Mouse (Mus musculus) embryonic facial prominence, embryonic 11.5 days (tissue): ENCODE measurements around the gene Slc5a5. TPM values are rescaled to one million over a fixed set of nuclear protein-coding genes. Genes with fewer than 3 reads are reported as not detected.

Experiments
- ATAC-seq: fragments of 200-750 bp; cut with Nextera tagmentation; replicated peaks from 2 replicates; pipeline ENCODE4 v1.8.0; 2017; ENCODE audit warnings: low read depth; ENCODE audit not compliant: insufficient number of reproducible peaks, low FRiP score, low TSS enrichment
- DNase-seq: peaks from one replicate; pipeline ENCODE4 v3.0.0-alpha.2; 2015; ENCODE audit warnings: low spot score
- H3K27ac ChIP-seq: fragments of 300-500 bp; sonication (generic); replicated peaks from 2 replicates; pipeline ENCODE4 v1.5.1; 2014; ENCODE audit warnings: mild to moderate bottlenecking, low read depth, low read length, control low read depth
- H3K27me3 ChIP-seq: fragments of 300-500 bp; sonication (generic); 2 replicates; pipeline ENCODE4 v1.6.1; 2014; ENCODE audit warnings: mild to moderate bottlenecking, low read length, moderate library complexity, mixed read lengths; ENCODE audit not compliant: control insufficient read depth, insufficient read depth
- H3K36me3 ChIP-seq: fragments of 300-500 bp; sonication (generic); replicated peaks from 2 replicates; pipeline ENCODE4 v1.6.1; 2014; ENCODE audit warnings: low read depth, mild to moderate bottlenecking, low read length, moderate library complexity, mixed read lengths; ENCODE audit not compliant: control insufficient read depth, insufficient read depth
- H3K4me1 ChIP-seq: fragments of 300-500 bp; sonication (generic); 2 replicates; pipeline ENCODE4 v1.6.1; 2014; ENCODE audit warnings: low read length, mixed read lengths; ENCODE audit not compliant: control insufficient read depth, insufficient read depth
- H3K4me2 ChIP-seq: fragments of 300-500 bp; sonication (generic); 2 replicates; pipeline ENCODE4 v1.6.1; 2014; ENCODE audit warnings: low read depth, mild to moderate bottlenecking, control low read depth, low read length, moderate library complexity
- H3K4me3 ChIP-seq: fragments of 300-500 bp; sonication (generic); 2 replicates; pipeline ENCODE4 v1.5.1; 2014; ENCODE audit warnings: low read depth, low read length, control low read depth
- H3K9ac ChIP-seq: fragments of 300-500 bp; sonication (generic); replicated peaks from 2 replicates; pipeline ENCODE4 v1.6.1; 2014; ENCODE audit warnings: mild to moderate bottlenecking, control low read depth, low read length
- H3K9me3 ChIP-seq: fragments of 300-500 bp; sonication (generic); replicated peaks from 2 replicates; pipeline ENCODE4 v1.6.1; 2016; ENCODE audit warnings: mild to moderate bottlenecking, low read length, inconsistent platforms, mixed read lengths; ENCODE audit not compliant: control insufficient read depth
- WGBS: fragments of 180-500 bp; shearing (Covaris S2); extraction: QIAGEN DNeasy Blood & Tissue Kit; methylation state at CpG from one replicate; pipeline ENCODE4 v1.1.7; 2014; 5-methylcytosine and 5-hydroxymethylcytosine counted together
- polyA plus RNA-seq: library from polyadenylated mRNA; unstranded; fragments of >200 nt; fragmentation: Nextera tagmentation; extraction: Ambion mirVana; gene quantifications from 2 replicates; pipeline ENCODE4 v1.2.1, GENCODE M21; 2014

Gene Slc5a5
- polyA plus RNA-seq, 1 experiment from 2014 or later, result 0.27 TPM

DNA sequence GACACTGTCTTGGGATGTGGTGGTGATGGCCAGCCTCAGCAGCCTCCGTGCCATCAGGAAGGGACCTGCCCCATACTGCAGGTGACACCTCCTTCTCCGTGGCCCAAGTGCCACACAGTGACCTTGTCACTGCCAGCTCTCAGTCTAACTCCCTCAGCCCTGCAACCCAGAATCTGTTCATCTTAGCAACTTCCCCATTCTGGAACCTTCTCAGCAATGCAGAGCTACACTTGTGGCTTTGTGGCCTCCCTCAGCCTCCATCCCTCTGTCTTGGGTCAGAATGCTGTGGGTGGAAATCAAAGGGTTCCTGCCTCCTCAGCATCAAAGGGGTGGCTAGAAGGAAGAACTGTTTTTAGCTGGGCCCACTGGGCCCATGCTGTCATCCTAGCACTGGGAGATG is 38.7 kb downstream of the Slc5a5 start:
- Histone ChIP-seq H3K4me2 (no peak overlapping the region), H3K27me3 (no peaks in the 10 kb centered on the region), H3K4me3 (no peak overlapping the region), H3K27ac (no peak overlapping the region), H3K9me3 (no peaks in the 10 kb centered on the region), H3K36me3 (no peaks in the 10 kb centered on the region), H3K9ac (no peak overlapping the region), H3K4me1 (no peaks in the 10 kb centered on the region; the same call in 1 of the 2 replicates)
- DNase-seq (no peak), ATAC-seq (no peak)
- WGBS, result 88% methylated on average over 2 of the region's 2 CpGs

DNA sequence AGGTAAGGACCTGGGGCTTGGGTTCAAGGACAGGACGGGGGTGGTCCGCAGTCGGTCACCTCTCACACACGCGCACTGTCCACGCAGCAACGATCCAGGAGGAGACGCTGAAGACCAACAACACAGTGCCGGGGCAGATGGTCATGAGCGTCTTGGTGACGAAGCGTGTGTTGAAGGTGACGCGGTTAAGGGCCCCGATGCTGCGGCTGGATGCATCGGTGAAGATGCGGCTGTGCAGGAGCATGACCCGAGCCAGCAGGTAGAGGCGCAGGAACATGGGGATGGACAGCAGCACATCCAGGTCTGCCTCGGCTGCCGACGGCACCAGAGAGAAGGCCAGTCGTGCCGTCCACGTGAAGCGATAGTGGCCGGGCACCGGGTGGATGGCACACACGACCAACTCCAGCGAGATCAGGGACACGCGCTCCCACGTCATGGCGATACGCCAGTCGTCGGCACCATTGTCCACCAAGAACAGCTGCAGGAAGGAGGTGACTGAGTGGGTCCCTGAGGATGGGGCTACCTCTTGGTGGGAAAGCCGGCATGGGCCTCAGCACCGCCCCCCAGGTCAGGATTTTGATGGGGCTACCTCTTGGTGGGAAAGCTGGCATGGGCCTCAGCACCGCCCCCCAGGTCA is 39.8 kb downstream of the Slc5a5 start:
- Histone ChIP-seq H3K4me2 (no peak overlapping the region), H3K27me3 (no peaks in the 10 kb centered on the region), H3K36me3 (no peaks in the 10 kb centered on the region), H3K4me3 (no peak overlapping the region), H3K27ac (no peak overlapping the region), H3K9me3 (no peaks in the 10 kb centered on the region), H3K4me1 (no peaks in the 10 kb centered on the region; the same call in 1 of the 2 replicates), H3K9ac (no peak overlapping the region)
- DNase-seq (no peak), ATAC-seq (no peak)
- 90% methylated on average over 41 of the region's 41 CpGs for WGBS

DNA sequence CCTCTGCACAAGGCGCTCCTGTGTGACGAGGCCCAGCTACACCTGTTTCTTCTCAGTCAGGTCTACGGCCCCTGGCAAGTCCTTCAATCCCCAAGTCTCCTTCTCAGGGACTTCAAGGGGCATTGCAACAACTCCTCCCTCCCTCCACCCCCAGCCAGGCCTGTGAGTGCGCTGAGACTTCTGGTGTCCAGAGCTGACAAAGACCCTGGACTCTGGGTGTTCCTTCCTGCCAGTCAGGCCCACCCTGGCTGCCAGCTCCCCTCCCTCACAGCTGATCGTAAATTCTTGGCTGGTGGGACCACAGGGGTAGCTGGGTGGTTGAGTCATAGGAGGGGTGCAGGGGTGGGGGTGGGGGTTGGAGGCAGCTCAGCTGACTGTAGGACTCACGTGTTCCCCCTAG is 40.7 kb downstream of the Slc5a5 start:
- 61% methylated on average over 6 of the region's 6 CpGs for WGBS
- H3K9ac ChIP-seq, result no peak overlapping the region
- H3K36me3 ChIP-seq, result no peaks in the 10 kb centered on the region
- H3K4me2 ChIP-seq, result no peak overlapping the region
- no peak overlapping the region for H3K27ac ChIP-seq
- ATAC-seq, result no peak
- no peaks in the 10 kb centered on the region for H3K27me3 ChIP-seq
- H3K4me1 ChIP-seq, result no peaks in the 10 kb centered on the region
- no peaks in the 10 kb centered on the region for H3K9me3 ChIP-seq
- no peak overlapping the region for H3K4me3 ChIP-seq
- DNase-seq, result no peak

DNA sequence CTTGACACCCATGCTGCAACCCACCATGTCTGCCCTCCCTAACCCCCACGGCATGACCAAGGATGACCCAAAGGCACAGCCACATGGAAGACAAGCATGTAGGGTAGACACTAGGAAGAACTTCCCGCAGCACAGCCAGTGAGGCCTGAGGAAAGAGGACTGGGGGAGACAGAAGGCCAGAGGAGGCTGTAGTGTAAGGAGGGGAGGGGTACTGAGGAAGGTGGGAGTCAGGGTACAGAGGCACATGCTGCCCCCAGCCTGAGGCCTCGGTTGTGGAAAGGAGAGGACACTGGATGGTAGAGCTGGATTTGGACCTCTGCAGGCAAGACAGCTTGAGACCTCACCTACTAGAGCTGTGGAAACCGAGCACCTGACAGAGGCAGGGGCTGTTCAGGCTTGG is 41.6 kb downstream of the Slc5a5 start:
- no peaks in the 10 kb centered on the region for H3K27me3 ChIP-seq
- H3K27ac ChIP-seq, result no peak overlapping the region
- ATAC-seq, result no peak
- H3K4me1 ChIP-seq, result no peaks in the 10 kb centered on the region
- H3K9ac ChIP-seq, result no peak overlapping the region
- WGBS, result 85% methylated on average over 4 of the region's 4 CpGs
- no peaks in the 10 kb centered on the region for H3K9me3 ChIP-seq
- no peak for DNase-seq
- H3K36me3 ChIP-seq, result no peaks in the 10 kb centered on the region
- H3K4me3 ChIP-seq, result no peak overlapping the region
- H3K4me2 ChIP-seq, result no peak overlapping the region

DNA sequence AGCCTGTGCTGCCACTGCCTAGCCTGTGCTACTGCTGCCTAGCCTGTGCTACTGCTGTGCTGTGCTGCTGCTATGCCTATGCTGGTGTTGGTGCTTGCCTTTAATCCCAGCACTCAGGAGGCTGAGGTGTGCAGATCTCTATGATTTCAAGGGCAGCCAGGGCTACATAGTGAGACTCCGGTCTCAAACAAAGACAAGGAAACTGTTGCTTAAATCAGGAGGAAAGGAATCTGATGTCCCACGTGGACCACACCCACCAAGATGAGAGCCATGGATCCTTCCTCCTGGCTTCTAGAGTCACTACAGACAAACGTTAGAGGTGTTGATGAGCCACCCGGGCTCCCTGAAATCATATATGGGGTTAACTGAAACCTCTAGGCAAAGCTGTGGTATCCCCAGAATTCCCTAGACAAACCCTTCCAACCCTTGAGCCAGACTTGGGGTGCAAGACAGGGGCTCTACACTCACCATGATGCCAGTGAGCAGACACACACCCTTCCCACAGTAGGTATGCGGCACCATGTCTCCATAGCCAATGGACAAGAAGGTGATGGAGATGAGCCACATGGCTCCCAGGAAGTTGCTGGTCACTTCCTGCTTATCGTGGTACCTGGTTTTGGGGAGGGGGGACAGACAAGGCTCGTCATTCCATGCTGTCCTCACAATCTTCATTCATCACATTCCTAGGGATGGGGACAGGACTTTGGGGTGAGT is 42.3 kb downstream of the Slc5a5 start:
- no peaks in the 10 kb centered on the region for H3K9me3 ChIP-seq
- DNase-seq, result no peak

DNA sequence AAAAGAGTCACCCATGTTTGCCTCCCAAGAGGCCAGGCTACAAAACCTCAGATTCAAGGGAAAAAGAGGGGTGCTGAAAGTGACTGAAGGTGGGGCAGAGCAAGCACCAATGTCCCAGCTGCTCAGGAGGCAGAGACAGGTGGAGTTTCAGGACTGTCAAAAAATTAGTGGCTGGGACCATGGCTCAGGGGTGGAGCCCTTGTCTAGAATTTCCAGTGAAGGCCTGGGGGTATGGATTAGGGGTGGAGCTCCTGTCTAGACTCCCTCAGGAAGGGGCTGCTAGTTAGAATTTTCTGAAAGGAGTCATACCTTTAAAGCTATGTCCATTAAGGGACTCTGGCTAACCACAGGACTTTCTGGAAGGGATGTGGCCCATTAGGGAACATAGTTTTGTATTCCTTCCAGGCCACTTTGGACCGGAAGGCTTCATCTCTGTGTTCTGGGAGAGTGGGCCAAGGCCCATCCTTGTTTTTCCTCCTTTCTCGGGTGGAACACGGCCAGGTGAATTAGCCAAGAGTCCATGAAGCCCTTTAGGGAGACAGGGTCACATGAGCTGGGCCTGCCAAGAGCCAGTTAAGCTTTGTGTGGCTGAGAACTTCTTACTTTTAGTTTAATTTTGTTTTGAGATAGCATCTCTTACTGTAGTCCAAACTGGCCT is 43.1 kb downstream of the Slc5a5 start:
- 84% methylated on average over 3 of the region's 3 CpGs for WGBS
- no peaks in the 10 kb centered on the region for H3K36me3 ChIP-seq
- no peak overlapping the region for H3K27ac ChIP-seq
- no peak overlapping the region for H3K4me3 ChIP-seq
- H3K27me3 ChIP-seq, result no peaks in the 10 kb centered on the region
- H3K9ac ChIP-seq, result no peak overlapping the region
- no peak overlapping the region for H3K4me2 ChIP-seq
- no peaks in the 10 kb centered on the region for H3K9me3 ChIP-seq
- H3K4me1 ChIP-seq, result no peaks in the 10 kb centered on the region
- ATAC-seq (no peak), DNase-seq (no peak)

More for the DNA sequence above, 42.3 kb downstream of the Slc5a5 start:
- no peak overlapping the region for H3K4me2 ChIP-seq
- ATAC-seq, result no peak
- no peak overlapping the region for H3K27ac ChIP-seq
- 77% methylated on average over 7 of the region's 7 CpGs for WGBS
- no peak overlapping the region for H3K9ac ChIP-seq
- H3K4me3 ChIP-seq, result no peak overlapping the region
- H3K27me3 ChIP-seq, result no peaks in the 10 kb centered on the region
- H3K4me1 ChIP-seq, result no peaks in the 10 kb centered on the region
- H3K36me3 ChIP-seq, result no peaks in the 10 kb centered on the region

DNA sequence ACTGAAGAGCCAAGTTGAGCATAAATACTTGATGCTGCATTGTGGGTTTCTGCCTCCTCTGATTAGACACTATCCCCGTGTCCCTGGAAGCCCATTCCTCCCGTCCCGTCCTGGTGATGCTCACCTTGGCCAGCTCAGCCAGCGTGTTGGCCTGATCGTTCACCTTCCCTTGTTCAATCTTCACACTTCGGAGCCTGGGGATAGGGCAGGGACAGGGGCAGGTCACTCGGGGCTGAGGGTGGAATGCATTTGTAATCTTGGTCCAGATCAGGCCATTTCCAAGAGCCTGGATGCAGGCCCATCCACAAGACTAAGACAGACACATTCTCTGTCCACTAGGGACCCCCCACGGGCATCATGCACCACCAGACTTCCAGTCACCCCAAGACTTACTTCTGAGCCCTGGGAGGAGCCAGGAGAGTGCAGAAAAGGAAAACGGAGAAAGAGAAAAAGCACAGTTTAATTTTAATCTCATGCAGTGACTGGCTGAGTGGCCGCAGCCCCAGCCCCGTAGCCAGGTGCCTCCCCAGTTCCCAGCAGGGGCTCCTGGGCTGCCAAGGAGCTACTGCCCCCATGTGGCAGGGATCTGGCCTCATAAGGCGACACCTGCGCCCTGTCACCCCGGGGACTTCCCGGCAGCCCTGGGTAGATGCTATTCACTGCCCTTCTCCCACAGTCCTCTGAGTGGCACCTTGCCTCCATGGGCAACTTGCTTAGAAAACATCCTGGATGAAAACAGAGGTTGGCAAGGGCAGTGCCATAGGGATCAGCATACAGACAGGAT is 46.0 kb downstream of the Slc5a5 start:
- no peaks in the 10 kb centered on the region; the same call in 1 of the 2 replicates for H3K4me1 ChIP-seq
- H3K36me3 ChIP-seq, result no peaks in the 10 kb centered on the region
- no peak overlapping the region for H3K27ac ChIP-seq
- no peak overlapping the region for H3K4me3 ChIP-seq
- ATAC-seq (no peak), DNase-seq (no peak)
- no peak overlapping the region for H3K9ac ChIP-seq
- WGBS, result 54% methylated on average over 15 of the region's 15 CpGs
- no peaks in the 10 kb centered on the region for H3K27me3 ChIP-seq
- no peak overlapping the region for H3K4me2 ChIP-seq
- no peaks in the 10 kb centered on the region for H3K9me3 ChIP-seq
